Mouse (Mus musculus) inflammation-experienced regulatory T-cells (primary cell): ENCODE data around the gene 3110021N24Rik. TPM values are rescaled to one million over a fixed set of nuclear protein-coding genes. Genes with fewer than 3 reads are reported as not detected.

Source experiments
- polyA plus RNA-seq, 2 experiments: library from polyadenylated mRNA; unstranded; fragments of 100-300 nt; shearing (Covaris generic); gene quantifications; one replicate each; pipeline ENCODE4 v1.2.1; 2017

Gene 3110021N24Rik
- under 1 TPM in 1 of 2 experiments, not detected in 1; 0.64 TPM for polyA plus RNA-seq

DNA sequence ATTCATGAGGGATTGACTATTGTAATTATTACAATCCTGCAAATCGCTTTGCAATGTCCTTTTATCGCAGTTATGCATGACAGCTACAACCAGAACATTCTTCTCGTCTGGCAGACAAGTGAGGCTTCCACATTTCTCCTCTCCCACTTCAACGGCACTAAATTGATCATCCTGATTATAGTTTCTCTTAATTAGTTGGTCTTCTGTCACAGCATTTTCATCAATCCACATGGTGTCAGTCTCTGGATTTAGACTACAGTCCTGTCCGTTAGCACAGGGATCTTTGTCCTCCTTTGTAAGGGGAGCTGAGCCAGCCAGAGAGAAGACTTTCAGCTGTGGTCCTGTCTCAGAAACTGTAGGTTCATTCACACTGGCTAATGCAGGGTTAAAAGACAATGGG is at the start of gene 3110021N24Rik:
Gene 3110021N24Rik (plus strand): TSS at position 301 of the 400 bp plus-strand sequence.

DNA sequence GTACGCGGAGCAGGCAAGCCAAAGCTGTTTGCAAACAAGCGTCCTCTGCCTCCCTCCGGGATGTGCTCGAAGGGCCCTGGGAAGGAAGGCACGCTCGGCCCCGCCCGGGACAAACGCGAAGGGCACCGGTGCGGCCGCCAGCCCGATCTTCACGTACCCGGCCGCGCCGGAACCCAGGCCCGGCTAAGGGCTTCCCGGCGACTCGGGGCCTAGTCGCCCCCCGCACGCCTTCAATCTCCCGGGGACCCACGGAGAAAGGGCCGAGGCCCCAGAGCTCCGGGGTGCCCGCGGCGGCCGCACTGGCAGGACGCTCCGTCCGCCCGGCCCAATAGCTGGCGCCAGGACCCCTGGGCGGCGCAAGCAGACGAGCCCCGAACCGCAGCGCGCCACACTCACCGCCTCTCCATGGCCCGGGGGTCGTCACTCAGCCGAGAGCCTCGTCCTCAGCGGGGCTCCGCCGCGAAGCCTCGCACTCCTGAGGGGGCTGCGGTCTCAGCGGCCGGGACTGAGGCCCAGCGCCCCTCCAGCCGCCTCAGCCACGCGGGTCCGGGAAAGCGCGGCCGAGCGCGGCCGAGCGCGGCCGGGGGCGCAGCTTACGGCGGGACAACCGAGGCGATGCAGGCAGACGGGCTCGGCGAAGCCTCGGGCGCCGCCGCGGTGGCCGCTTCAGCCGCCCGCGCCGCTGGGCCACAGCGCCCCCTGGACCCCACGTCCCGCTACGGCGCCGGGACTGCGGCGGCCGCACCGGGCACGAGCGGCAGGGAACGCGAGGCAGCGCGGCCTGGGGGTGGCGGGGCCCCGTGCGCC is 60.8 kb downstream of the 3110021N24Rik start, which contains the start of gene Zfyve9:
Gene Zfyve9 (minus strand): TSS at position 742 of the 807 bp plus-strand sequence.

Other genes with a start within 250 kb of the 3110021N24Rik start
- 10 to 100 TPM; 50.0 to 52.5 TPM for gene Prpf38a, start 140.3 kb upstream of the 3110021N24Rik start, polyA plus RNA-seq
- gene Orc1, start 140.2 kb upstream of the 3110021N24Rik start, polyA plus RNA-seq = 1 to 10 TPM; 1.3 to 1.5 TPM
- 10 to 100 TPM; 91.8 to 98.0 TPM for gene Cc2d1b, start 99.7 kb upstream of the 3110021N24Rik start, polyA plus RNA-seq
- under 1 TPM; 0.37 to 0.61 TPM for gene Zfyve9, start 61.1 kb downstream of the 3110021N24Rik start, polyA plus RNA-seq
- gene Btf3l4, start 114.0 kb downstream of the 3110021N24Rik start, polyA plus RNA-seq = 10 to 100 TPM; 41.3 to 59.1 TPM
- gene Txndc12, start 115.0 kb downstream of the 3110021N24Rik start, polyA plus RNA-seq = 10 to 100 TPM; 20.4 to 30.8 TPM
- 10 to 100 TPM; 56.2 to 84.2 TPM for gene Kti12, start 128.1 kb downstream of the 3110021N24Rik start, polyA plus RNA-seq
- under 1 TPM; 0.29 to 0.39 TPM for gene A730015C16Rik, start 129.0 kb downstream of the 3110021N24Rik start, polyA plus RNA-seq
- 1 to 10 TPM in 1 of 2 experiments, under 1 TPM in 1; 0.40 to 2.2 TPM for gene Rab3b, start 159.4 kb downstream of the 3110021N24Rik start, polyA plus RNA-seq